ENCODE assay signal across 24 mouse cellular contexts in the genomic region with DNA sequence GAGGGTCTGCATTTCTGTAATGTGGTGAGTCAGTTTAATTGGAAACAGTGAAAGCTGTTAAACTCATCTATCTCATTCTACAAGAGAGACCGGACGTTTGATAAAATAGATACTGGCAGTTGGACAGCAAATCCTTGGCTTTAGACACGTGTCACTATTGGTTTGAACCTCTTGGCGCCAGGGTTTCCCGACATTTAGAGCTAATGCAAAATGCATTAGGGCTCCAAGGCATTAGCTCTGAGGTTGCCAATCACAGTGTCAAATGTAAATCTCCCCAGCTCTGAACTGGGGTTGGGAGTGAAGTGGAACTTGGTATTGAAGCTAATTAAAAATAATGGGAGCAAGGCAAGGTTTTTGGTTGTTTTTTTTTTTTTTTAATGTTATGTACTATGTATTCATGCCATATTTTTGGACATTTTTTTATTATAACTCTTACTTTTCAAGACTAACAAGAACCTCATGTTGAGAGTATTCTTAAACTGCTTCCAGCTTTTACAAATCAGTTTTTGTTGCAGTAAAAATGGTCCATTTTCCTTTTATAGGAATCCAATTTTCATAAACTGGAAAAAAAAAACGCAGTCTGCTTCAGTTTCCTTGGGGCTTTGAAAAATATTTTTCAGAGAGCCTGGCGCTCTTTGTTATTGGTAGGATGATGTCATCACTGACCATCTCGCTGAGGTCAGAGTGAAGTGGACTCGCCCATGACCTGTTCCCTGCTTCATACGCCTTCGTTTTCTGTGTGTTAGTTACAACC. TPM values are rescaled to one million over a fixed set of nuclear protein-coding genes. Genes with fewer than 3 reads are reported as not detected.
DNase-seq lines count a peak whose midpoint lies in the region; ATAC-seq and TF ChIP-seq lines count a peak whose summit lies in the region.
"Had no signal": no experiment of that assay in that cellular context is flagged by ENCODE, and none has a peak within 500 bp of the region (broad histone marks: within the 10 kb centered on the region; RNA-seq: fewer than 3 reads in every experiment).

No protein-coding gene starts in this region.

- peaks cover 6% of the 10 kb centered on the region for H3K36me3 ChIP-seq in midbrain, embryonic 14.5 days (ENCODE audit: control insufficient read depth, insufficient read depth, low read length)
- peaks cover 5% of the 10 kb centered on the region; the same call in 1 of the 2 replicates for H3K36me3 ChIP-seq in midbrain, embryonic 13.5 days
- H3K36me3 ChIP-seq in embryonic facial prominence, embryonic 14.5 days (ENCODE audit: control insufficient read depth, insufficient read depth, low read length): 0 out of 2 replicates have a peak, but pooled peaks cover 8% of the 10 kb centered on the region
- H3K36me3 ChIP-seq in midbrain, postnatal 0 days (ENCODE audit: insufficient read depth, low read length): no peaks in the 10 kb centered on the region
- no peaks in the 10 kb centered on the region; the same call in 1 of the 2 replicates for H3K36me3 ChIP-seq in neural tube, embryonic 15.5 days
- H3K36me3 ChIP-seq: heart, embryonic 12.5 days; liver, embryonic 15.5 days; lung, embryonic 15.5 days had no signal

- H3K27me3 ChIP-seq in midbrain, embryonic 14.5 days (ENCODE audit: control insufficient read depth, insufficient read depth, low read length): no peaks in the 10 kb centered on the region
- no peaks in the 10 kb centered on the region for H3K27me3 ChIP-seq in midbrain, embryonic 13.5 days
- H3K27me3 ChIP-seq in embryonic facial prominence, embryonic 14.5 days (replicated peaks; ENCODE audit: control insufficient read depth, insufficient read depth, low read length): no peaks in the 10 kb centered on the region
- no peaks in the 10 kb centered on the region for H3K27me3 ChIP-seq in midbrain, postnatal 0 days (ENCODE audit: insufficient read depth, low read length)
- no peaks in the 10 kb centered on the region for H3K27me3 ChIP-seq in neural tube, embryonic 15.5 days (replicated peaks)
- H3K27me3 ChIP-seq: heart, embryonic 12.5 days; limb, embryonic 12.5 days; liver, embryonic 15.5 days; lung, embryonic 15.5 days; neural tube, embryonic 13.5 days had no signal

- H3K4me3 ChIP-seq in midbrain, embryonic 14.5 days (replicated peaks; ENCODE audit: low read depth, low read length): no peak overlapping the region
- no peak overlapping the region for H3K4me3 ChIP-seq in midbrain, embryonic 13.5 days (replicated peaks)
- no peak overlapping the region for H3K4me3 ChIP-seq in embryonic facial prominence, embryonic 14.5 days (ENCODE audit: low read depth, low read length)
- H3K4me3 ChIP-seq in midbrain, postnatal 0 days (ENCODE audit: low read depth, low read length): no peak overlapping the region
- no peak overlapping the region for H3K4me3 ChIP-seq in neural tube, embryonic 15.5 days (replicated peaks)
- H3K4me3 ChIP-seq: heart, embryonic 12.5 days; limb, embryonic 12.5 days; liver, embryonic 15.5 days; lung, embryonic 15.5 days; myocyte; neural tube, embryonic 13.5 days had no signal

- no peaks in the 10 kb centered on the region for H3K4me1 ChIP-seq in midbrain, embryonic 14.5 days (ENCODE audit: control insufficient read depth, insufficient read depth, low read length)
- no peaks in the 10 kb centered on the region for H3K4me1 ChIP-seq in midbrain, embryonic 13.5 days (replicated peaks)
- H3K4me1 ChIP-seq in embryonic facial prominence, embryonic 14.5 days (ENCODE audit: control insufficient read depth, insufficient read depth, low read length): peaks cover 24% of the 10 kb centered on the region
- no peaks in the 10 kb centered on the region for H3K4me1 ChIP-seq in midbrain, postnatal 0 days (ENCODE audit: insufficient read depth, low read length)
- H3K4me1 ChIP-seq in neural tube, embryonic 15.5 days: no peaks in the 10 kb centered on the region
- H3K4me1 ChIP-seq: heart, embryonic 12.5 days; liver, embryonic 15.5 days; neural tube, embryonic 13.5 days had no signal

- no peaks in the 10 kb centered on the region for H3K9me3 ChIP-seq in midbrain, embryonic 14.5 days (ENCODE audit: control insufficient read depth, low read length)
- no peaks in the 10 kb centered on the region for H3K9me3 ChIP-seq in midbrain, embryonic 13.5 days
- no peaks in the 10 kb centered on the region for H3K9me3 ChIP-seq in embryonic facial prominence, embryonic 14.5 days (ENCODE audit: control insufficient read depth, low read length)
- no peaks in the 10 kb centered on the region for H3K9me3 ChIP-seq in midbrain, postnatal 0 days (ENCODE audit: low read length)
- H3K9me3 ChIP-seq in neural tube, embryonic 15.5 days (replicated peaks): no peaks in the 10 kb centered on the region
- H3K9me3 ChIP-seq: heart, embryonic 12.5 days; limb, embryonic 12.5 days; liver, embryonic 15.5 days; lung, embryonic 15.5 days; neural tube, embryonic 13.5 days had no signal

- ATAC-seq in midbrain, embryonic 14.5 days (ENCODE audit: low FRiP score, low TSS enrichment): no peak
- no peak for ATAC-seq in midbrain, embryonic 13.5 days
- ATAC-seq in embryonic facial prominence, embryonic 14.5 days (ENCODE audit: low read depth): no peak
- peak; percentile 20; the same call in 1 of the 2 replicates for ATAC-seq in midbrain, postnatal 0 days (ENCODE audit: low FRiP score)
- ATAC-seq in neural tube, embryonic 15.5 days (ENCODE audit: low FRiP score): no peak
- ATAC-seq in frontal cortex, adult (ENCODE audit: low TSS enrichment): no peak
- ATAC-seq: forebrain, postnatal 0 days; hindbrain, postnatal 0 days; intestine, embryonic 16.5 days had no signal

- no peak overlapping the region for H3K27ac ChIP-seq in midbrain, embryonic 14.5 days (replicated peaks; ENCODE audit: low read depth, low read length)
- no peak overlapping the region for H3K27ac ChIP-seq in midbrain, embryonic 13.5 days
- H3K27ac ChIP-seq in embryonic facial prominence, embryonic 14.5 days (replicated peaks; ENCODE audit: low read depth, low read length): peak overlapping the region; percentile 65; the same call in 1 of the 2 replicates
- H3K27ac ChIP-seq in midbrain, postnatal 0 days (ENCODE audit: low read depth, low read length): no peak overlapping the region
- no peak overlapping the region for H3K27ac ChIP-seq in neural tube, embryonic 15.5 days (replicated peaks)
- H3K27ac ChIP-seq: hindbrain, postnatal 0 days; limb, embryonic 12.5 days; liver, embryonic 15.5 days; lung, embryonic 15.5 days; macrophage; neural tube, embryonic 13.5 days had no signal

- DNase-seq in embryo, embryonic 10.5 days (ENCODE audit: low spot score): peak; percentile 26
- DNase-seq in embryo, embryonic 11 days: no peak
- peak; percentile 43 for DNase-seq in midbrain, embryonic 14.5 days
- peak; percentile 68 for DNase-seq in embryonic facial prominence, embryonic 14.5 days (ENCODE audit: low spot score)
- no peak for DNase-seq in midbrain, postnatal 0 days (ENCODE audit: low spot score)
- DNase-seq: adrenal gland, postnatal 10 days; cerebellum, adult 8-10 months; forebrain, postnatal 0 days; kidney, adult 9 months; kidney, postnatal 14 days; thymus, adult 18-20 months; thymus, postnatal 4 days had no signal

- 70% methylated on average over 11 of the region's 11 CpGs for WGBS in midbrain, embryonic 14.5 days
- 67% methylated on average over 11 of the region's 11 CpGs for WGBS in midbrain, embryonic 13.5 days
- 55% methylated on average over 11 of the region's 11 CpGs for WGBS in embryonic facial prominence, embryonic 14.5 days
- WGBS in midbrain, postnatal 0 days: 66% methylated on average over 11 of the region's 11 CpGs
- 81% methylated on average over 11 of the region's 11 CpGs for WGBS in neural tube, embryonic 15.5 days

- no peak overlapping the region for H3K9ac ChIP-seq in midbrain, embryonic 14.5 days (replicated peaks; ENCODE audit: low read length)
- no peak overlapping the region for H3K9ac ChIP-seq in midbrain, embryonic 13.5 days (replicated peaks)
- no peak overlapping the region for H3K9ac ChIP-seq in embryonic facial prominence, embryonic 14.5 days (ENCODE audit: low read depth, low read length)
- H3K9ac ChIP-seq in midbrain, postnatal 0 days (replicated peaks; ENCODE audit: low read length, poor library complexity, severe bottlenecking): no peak overlapping the region
- no peak overlapping the region for H3K9ac ChIP-seq in neural tube, embryonic 15.5 days (replicated peaks)
- H3K9ac ChIP-seq: forebrain, postnatal 0 days; heart, embryonic 12.5 days; limb, embryonic 12.5 days; liver, embryonic 15.5 days; lung, embryonic 15.5 days; neural tube, embryonic 13.5 days had no signal

- no peak overlapping the region for H3K4me2 ChIP-seq in midbrain, embryonic 14.5 days (ENCODE audit: low read length)
- H3K4me2 ChIP-seq in midbrain, embryonic 13.5 days (replicated peaks): no peak overlapping the region
- H3K4me2 ChIP-seq in embryonic facial prominence, embryonic 14.5 days (ENCODE audit: low read depth, low read length): peak overlapping the region; percentile 1; the same call in 1 of the 2 replicates
- H3K4me2 ChIP-seq in midbrain, postnatal 0 days (ENCODE audit: low read depth, low read length, poor library complexity, severe bottlenecking): no peak overlapping the region
- H3K4me2 ChIP-seq in neural tube, embryonic 15.5 days: no peak overlapping the region
- H3K4me2 ChIP-seq: heart, embryonic 12.5 days; limb, embryonic 12.5 days; liver, embryonic 15.5 days; lung, embryonic 15.5 days; neural tube, embryonic 13.5 days had no signal

- TF ChIP-seq CTCF in midbrain, postnatal 0 days (IDR thresholded peaks at IDR 0.05): no peak

RNA-seq across cellular contexts. Expression of a gene that starts 34.9 kb away (rescaled TPM):
- 17.5 TPM in 2 replicates for polyA plus RNA-seq in midbrain, embryonic 14.5 days (2014; fragmentation: Nextera tagmentation; extraction: Ambion mirVana)
- polyA plus RNA-seq in midbrain, embryonic 13.5 days (2015; fragmentation: Nextera tagmentation; extraction: Ambion mirVana): 16.1 and 20.7 TPM in 2 replicates
- polyA plus RNA-seq in embryonic facial prominence, embryonic 14.5 days (2014; fragmentation: Nextera tagmentation; extraction: Ambion mirVana): 15.6 and 15.9 TPM in 2 replicates
- 15.7 and 16.6 TPM in 2 replicates for total RNA-seq in midbrain, postnatal 0 days (2014; rRNA removed)
- polyA plus RNA-seq in midbrain, postnatal 0 days (2015; fragmentation: Nextera tagmentation; extraction: Ambion mirVana): 11.9 and 12.3 TPM in 2 replicates
- polyA plus RNA-seq in neural tube, embryonic 15.5 days (2015; fragmentation: Nextera tagmentation; extraction: Ambion mirVana): 13.8 and 15.5 TPM in 2 replicates

Comparison
In these comparisons a context has a peak if more than half of its experiments do, and no peak if none do; other contexts are left out.
1. DNase-seq: peak in embryo, embryonic 10.5 days (single experiment), midbrain, embryonic 14.5 days (single experiment) and embryonic facial prominence, embryonic 14.5 days (single experiment); none in embryo, embryonic 11 days (single experiment) and midbrain, postnatal 0 days (single experiment).